ENCODE assay signal across 8 mouse cellular contexts in genomic region chr15:98166963-98167644, GRCm38 (mm10). TPM values are rescaled to one million over a fixed set of nuclear protein-coding genes. Genes with fewer than 3 reads are reported as not detected.
DNase-seq lines count a peak whose midpoint lies in the region; ATAC-seq and TF ChIP-seq lines count a peak whose summit lies in the region.

Gene Ccdc184 (plus strand): TSS chr15:98167158.

- H3K4me1 ChIP-seq in heart, embryonic 15.5 days (replicated peaks) = peaks cover 22% of the 10 kb centered on the region
- peaks cover 24% of the 10 kb centered on the region for H3K4me1 ChIP-seq in forebrain, embryonic 16.5 days (replicated peaks; ENCODE audit: control insufficient read depth, insufficient read depth, low read length)
- peaks cover 19% of the 10 kb centered on the region for H3K4me1 ChIP-seq in limb, embryonic 10.5 days
- H3K4me1 ChIP-seq in stomach, postnatal 0 days (replicated peaks; ENCODE audit: control insufficient read depth, insufficient read depth) = no peaks in the 10 kb centered on the region

- ATAC-seq in heart, embryonic 15.5 days (replicated peaks; ENCODE audit: insufficient number of reproducible peaks, insufficient read depth, low FRiP score, low read depth) = no peak; the same call in 1 of the 2 replicates
- peak; percentile 77 for ATAC-seq in forebrain, embryonic 16.5 days
- ATAC-seq in stomach, postnatal 0 days (ENCODE audit: low FRiP score, low TSS enrichment) = no peak

- TF ChIP-seq EP300 in stomach, postnatal 0 days (optimal IDR thresholded peaks at IDR 0.05) = no peak

- 2% methylated on average over 18 of the region's 18 CpGs for WGBS in heart, embryonic 15.5 days
- WGBS in forebrain, embryonic 16.5 days = 1% methylated on average over 16 of the region's 18 CpGs
- 5% methylated on average over 17 of the region's 18 CpGs for WGBS in limb, embryonic 10.5 days
- WGBS in stomach, postnatal 0 days = 4% methylated on average over 15 of the region's 18 CpGs

- peak within 1 kb of the TSS; percentile 43 for H3K9ac ChIP-seq in heart, embryonic 15.5 days
- peak within 1 kb of the TSS; percentile 82 for H3K9ac ChIP-seq in forebrain, embryonic 16.5 days (replicated peaks; ENCODE audit: low read depth, low read length)
- H3K9ac ChIP-seq in stomach, postnatal 0 days (ENCODE audit: low read length) = no peak within 1 kb of the TSS

- H3K36me3 ChIP-seq in heart, embryonic 15.5 days = no peaks in the 10 kb centered on the region
- H3K36me3 ChIP-seq in forebrain, embryonic 16.5 days (ENCODE audit: control insufficient read depth, insufficient read depth) = no peaks in the 10 kb centered on the region
- no peaks in the 10 kb centered on the region for H3K36me3 ChIP-seq in limb, embryonic 10.5 days
- no peaks in the 10 kb centered on the region for H3K36me3 ChIP-seq in stomach, postnatal 0 days (ENCODE audit: control insufficient read depth, insufficient read depth, low read length)

- H3K27me3 ChIP-seq in heart, embryonic 15.5 days = peaks cover 70% of the 10 kb centered on the region
- H3K27me3 ChIP-seq in forebrain, embryonic 16.5 days (replicated peaks; ENCODE audit: control insufficient read depth, insufficient read depth, low read length) = peaks cover 5% of the 10 kb centered on the region
- peaks cover 75% of the 10 kb centered on the region for H3K27me3 ChIP-seq in limb, embryonic 10.5 days (ENCODE audit: low read depth, poor library complexity, severe bottlenecking)
- peaks cover 9% of the 10 kb centered on the region; the same call in 1 of the 2 replicates for H3K27me3 ChIP-seq in stomach, postnatal 0 days (ENCODE audit: control insufficient read depth, insufficient read depth, low read length)

- no peak within 1 kb of the TSS for H3K27ac ChIP-seq in heart, embryonic 15.5 days
- H3K27ac ChIP-seq in forebrain, embryonic 16.5 days (ENCODE audit: low read length) = peak within 1 kb of the TSS; percentile 96
- peak within 1 kb of the TSS; percentile 64 for H3K27ac ChIP-seq in limb, embryonic 10.5 days
- H3K27ac ChIP-seq in stomach, postnatal 0 days (replicated peaks) = no peak within 1 kb of the TSS

- no peak for DNase-seq in heart, adult 18-20 months
- DNase-seq in MN1 (ENCODE audit: low spot score) = peak; percentile 69
- DNase-seq in limb, embryonic 10.5 days (ENCODE audit: low spot score) = no peak
- DNase-seq in stomach, postnatal 0 days (ENCODE audit: low spot score) = no peak
- no peak for DNase-seq in thymus, postnatal 10 days (ENCODE audit: low spot score in 2 of 2)
- no peak for DNase-seq in thymus, postnatal 14 days

- H3K4me2 ChIP-seq in heart, embryonic 15.5 days = peak within 1 kb of the TSS; percentile 92
- H3K4me2 ChIP-seq in forebrain, embryonic 16.5 days (ENCODE audit: low read length) = peak within 1 kb of the TSS; percentile 82
- peak within 1 kb of the TSS; percentile 47 for H3K4me2 ChIP-seq in stomach, postnatal 0 days (replicated peaks; ENCODE audit: low read depth)

- no peak for TF ChIP-seq CTCF in stomach, postnatal 0 days (IDR thresholded peaks at IDR 0.05; ENCODE audit: low read depth)

- H3K9me3 ChIP-seq in heart, embryonic 15.5 days (replicated peaks) = no peaks in the 10 kb centered on the region
- no peaks in the 10 kb centered on the region for H3K9me3 ChIP-seq in forebrain, embryonic 16.5 days (ENCODE audit: control insufficient read depth, low read length)
- no peaks in the 10 kb centered on the region for H3K9me3 ChIP-seq in limb, embryonic 10.5 days (replicated peaks)
- no peaks in the 10 kb centered on the region for H3K9me3 ChIP-seq in stomach, postnatal 0 days (ENCODE audit: control insufficient read depth, low read length)

- H3K4me3 ChIP-seq in heart, embryonic 15.5 days = peak within 1 kb of the TSS; percentile 56
- H3K4me3 ChIP-seq in forebrain, embryonic 16.5 days (replicated peaks; ENCODE audit: low read length) = peak within 1 kb of the TSS; percentile 73
- H3K4me3 ChIP-seq in limb, embryonic 10.5 days = peak within 1 kb of the TSS; percentile 62
- H3K4me3 ChIP-seq in stomach, postnatal 0 days (ENCODE audit: low read depth, low read length) = peak within 1 kb of the TSS; percentile 29

RNA-seq across cellular contexts. Expression of gene Ccdc184, which starts in this region (rescaled TPM):
- polyA plus RNA-seq in heart, embryonic 15.5 days (2015; fragmentation: Nextera tagmentation; extraction: Ambion mirVana) = 1.6 and 1.7 TPM in 2 replicates
- total RNA-seq in heart, adult 18-20 months (2021) = under 1 TPM; 0.39 to 0.50 TPM
- 29.7 and 50.4 TPM in 2 replicates for polyA plus RNA-seq in forebrain, embryonic 16.5 days (2015; fragmentation: Nextera tagmentation; extraction: Ambion mirVana)
- 0.11 and 0.33 TPM in 2 replicates for polyA plus RNA-seq in limb, embryonic 10.5 days (2016; fragmentation: Nextera tagmentation; extraction: Ambion mirVana)
- 0.92 and 0.95 TPM in 2 replicates for polyA plus RNA-seq in stomach, postnatal 0 days (2015; fragmentation: Nextera tagmentation; extraction: Ambion mirVana)

Comparison
In these comparisons a context has a peak if more than half of its experiments do, and no peak if none do; other contexts are left out.
1. RNA of gene Ccdc184 (polyA plus RNA-seq): 29.7 to 50.4 TPM in forebrain, embryonic 16.5 days; 1.6 to 1.7 TPM in heart, embryonic 15.5 days, 0.92 to 0.95 TPM in stomach, postnatal 0 days and 0.11 to 0.33 TPM in limb, embryonic 10.5 days; every median in the first group is over 10 times any median in the second.
2. H3K27ac ChIP-seq: peak in forebrain, embryonic 16.5 days (single experiment) and limb, embryonic 10.5 days (single experiment); none in heart, embryonic 15.5 days (single experiment) and stomach, postnatal 0 days (single experiment).
3. Peak in every context shown above with its lines, with median percentiles within 50 percentile points of each other: H3K4me2 ChIP-seq and H3K4me3 ChIP-seq.